Mouse (Mus musculus) retina, postnatal 7 days (tissue): ENCODE data around the gene Bpifa2.
"Not testable (repeated sequence)": the region's sequence is repeated elsewhere in the genome, so short reads cannot be mapped to it uniquely, and the experiment has no call there.

Experiments
- DNase-seq: peaks from one replicate; pipeline ENCODE4 v3.0.0-alpha.2; 2012; ENCODE audit warnings: low read depth, low spot score

Bpifa2 gene

GRCm38 (mm10) chr2:154007965-154008364 is at the start of gene Bpifa2:
Gene Bpifa2, plus strand, starts transcription at chr2:154008265.
- DNase-seq: no peak

GRCm38 (mm10) chr2:153962821-153963331 is 45.2 kb upstream of the Bpifa2 start:
- DNase-seq: no peak

- DNase-seq: no peak
These were observed 44.7 kb upstream of the Bpifa2 start for GRCm38 (mm10) chr2:153963334-153963733.

GRCm38 (mm10) chr2:153970221-153970620 is 37.8 kb upstream of the Bpifa2 start:
- DNase-seq: peak; percentile 11

- no peak for DNase-seq
These were observed 33.5 kb upstream of the Bpifa2 start, which contains the start of gene Bpifa6 for GRCm38 (mm10) chr2:153974582-153974981. Gene Bpifa6, plus strand, starts transcription at chr2:153974945.

GRCm38 (mm10) chr2:153995770-153996169 is 12.3 kb upstream of the Bpifa2 start:
- DNase-seq: peak; percentile 58

- no peak for DNase-seq
These were observed 7.6 kb upstream of the Bpifa2 start for GRCm38 (mm10) chr2:154000501-154000900.

- DNase-seq: no peak
These were observed 7.0 kb upstream of the Bpifa2 start for GRCm38 (mm10) chr2:154001056-154001455.

- DNase-seq: no peak
These were observed 3.6 kb upstream of the Bpifa2 start for GRCm38 (mm10) chr2:154004456-154004855.

- no peak for DNase-seq
These were observed 3.0 kb upstream of the Bpifa2 start for GRCm38 (mm10) chr2:154005094-154005493.

- DNase-seq: no peak
These were observed 2.3 kb upstream of the Bpifa2 start for GRCm38 (mm10) chr2:154005734-154006133.

GRCm38 (mm10) chr2:154006331-154006730 is 1.7 kb upstream of the Bpifa2 start:
- no peak for DNase-seq

GRCm38 (mm10) chr2:154007381-154007780 is 684 bp upstream of the Bpifa2 start:
- no peak for DNase-seq

GRCm38 (mm10) chr2:154017990-154018389 is 9.9 kb downstream of the Bpifa2 start:
- no peak for DNase-seq

- not testable (repeated sequence) for DNase-seq
These were observed 16.6 kb downstream of the Bpifa2 start for GRCm38 (mm10) chr2:154024676-154025075.

- peak; percentile 40 for DNase-seq
These were observed 30.9 kb downstream of the Bpifa2 start for GRCm38 (mm10) chr2:154038932-154039331.

GRCm38 (mm10) chr2:154044743-154045142 is 36.7 kb downstream of the Bpifa2 start:
- no peak for DNase-seq

GRCm38 (mm10) chr2:154058690-154059089 is 50.6 kb downstream of the Bpifa2 start:
- DNase-seq: no peak
